11 mouse cellular contexts compared by ENCODE assay signal in the genomic region with DNA sequence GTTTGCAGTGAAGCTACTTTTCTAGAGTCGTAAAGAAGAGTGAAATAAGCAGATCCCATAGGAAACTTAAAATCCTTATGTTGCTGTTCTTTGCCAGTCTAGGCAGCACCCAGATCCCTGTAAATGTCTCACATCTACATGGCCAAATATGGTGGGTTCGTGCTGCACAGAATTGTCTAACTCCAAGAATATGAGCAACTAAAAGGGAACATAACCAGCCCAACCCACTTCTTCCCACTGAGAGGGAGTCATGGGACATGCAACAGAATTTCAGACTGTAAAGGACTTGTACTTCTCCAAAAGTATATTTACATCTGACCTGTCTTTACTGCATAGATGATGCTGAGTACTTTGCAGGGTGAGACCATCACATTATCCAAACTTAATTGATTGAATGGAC. TPM values are rescaled to one million over a fixed set of nuclear protein-coding genes. Genes with fewer than 3 reads are reported as not detected.
"Had no signal": no experiment of that assay in that cellular context is flagged by ENCODE, and none has a peak within 500 bp of the region (broad histone marks: within the 10 kb centered on the region; RNA-seq: fewer than 3 reads in every experiment).

No protein-coding gene starts in this region.

- H3K9me3 ChIP-seq: limb, embryonic 12.5 days; liver, embryonic 13.5 days; midbrain, embryonic 15.5 days had no signal

- DNase-seq: kidney, adult 18-20 months; kidney, postnatal 14 days; liver; liver, embryonic 13.5 days; lung, adult 18-20 months; lung, postnatal 36 days; thymus, postnatal 4 days had no signal

- ATAC-seq: midbrain, embryonic 15.5 days had no signal

- H3K4me1 ChIP-seq: liver, embryonic 13.5 days had no signal

- H3K27ac ChIP-seq: limb, embryonic 12.5 days; liver, embryonic 13.5 days; midbrain, embryonic 15.5 days; stomach, postnatal 0 days had no signal

- H3K9ac ChIP-seq: limb, embryonic 12.5 days; liver, embryonic 13.5 days; midbrain, embryonic 15.5 days had no signal

- H3K4me2 ChIP-seq: limb, embryonic 12.5 days; liver, embryonic 13.5 days; midbrain, embryonic 15.5 days had no signal

- H3K36me3 ChIP-seq: limb, embryonic 12.5 days; liver, embryonic 13.5 days; midbrain, embryonic 15.5 days had no signal

- H3K4me3 ChIP-seq: limb, embryonic 12.5 days; liver, embryonic 13.5 days; midbrain, embryonic 15.5 days had no signal

RNA-seq across cellular contexts. Expression of a gene that starts 3.8 kb away (rescaled TPM):
- polyA plus RNA-seq: large intestine, adult 2 months had no signal
